Mouse (Mus musculus) C2C12 (cell line): ENCODE results near the gene Ammecr1.

Source experiments
- CTCF ChIP-seq: IDR thresholded peaks from one replicate; pipeline ENCODE4 v1.5.1; 2011; ENCODE audit not compliant: control insufficient read depth, insufficient read depth, insufficient read length
- MYOG ChIP-seq: IDR thresholded peaks from one replicate; pipeline ENCODE4 v1.6.1; 2011; ENCODE audit not compliant: control insufficient read depth, insufficient read length; ENCODE audit errors: extremely low read depth

- no peak for TF ChIP-seq CTCF
- no peak for TF ChIP-seq MYOG
Measured at GRCm38 (mm10) chrX:142882255-142882654, 84.3 kb downstream of the Ammecr1 start.
